Mouse (Mus musculus) G1E (cell line): Measurements from ENCODE around the gene Cep85l. TPM values are rescaled to one million over a fixed set of nuclear protein-coding genes. Genes with fewer than 3 reads are reported as not detected.

Experiments used
- ATAC-seq: 2 replicates; pipeline ENCODE4 v1.8.0; 2016; ENCODE audit warnings: mild to moderate bottlenecking; ENCODE audit not compliant: insufficient number of reproducible peaks, poor library complexity, low FRiP score, severe bottlenecking; ENCODE audit errors: extremely low read depth
- DNase-seq: peaks from one replicate; pipeline ENCODE4 v3.0.0; 2012; ENCODE audit warnings: low spot score
- H3K27me3 ChIP-seq: 2 replicates; pipeline ENCODE4 v1.6.1; 2012; ENCODE audit warnings: mild to moderate bottlenecking, low read length, inconsistent platforms; ENCODE audit not compliant: insufficient read depth
- H3K36me3 ChIP-seq: replicated peaks from 2 replicates; pipeline ENCODE3; 2012; ENCODE audit warnings: mild to moderate bottlenecking, inconsistent platforms
- H3K4me1 ChIP-seq: 2 replicates; pipeline ENCODE4 v1.6.1; 2012; ENCODE audit warnings: low read depth, low read length, inconsistent platforms, mixed read lengths; ENCODE audit not compliant: insufficient read depth
- H3K4me3 ChIP-seq: 2 replicates; pipeline ENCODE4 v1.5.1; 2012; ENCODE audit warnings: low read depth, mild to moderate bottlenecking, inconsistent platforms, low read length, moderate library complexity, mixed read lengths
- H3K9me3 ChIP-seq: replicated peaks from 2 replicates; pipeline ENCODE4 v1.6.1; 2012; ENCODE audit warnings: inconsistent platforms
- CTCF ChIP-seq: IDR thresholded peaks from 2 replicates; pipeline ENCODE4 v1.5.1; 2012; ENCODE audit warnings: low read depth, low read length, inconsistent platforms, mixed read lengths
- GATA1 ChIP-seq: IDR thresholded peaks from 2 replicates; pipeline ENCODE4 v1.6.1; 2012; ENCODE audit warnings: borderline replicate concordance, low read length, inconsistent platforms, mixed read lengths
- GATA2 ChIP-seq: IDR thresholded peaks from 2 replicates; pipeline ENCODE4 v1.6.1; 2012; ENCODE audit warnings: low read depth, low read length, inconsistent platforms, borderline replicate concordance
- POLR2AphosphoS5 ChIP-seq: IDR thresholded peaks from 2 replicates; pipeline ENCODE4 v1.6.1; 2012; ENCODE audit warnings: low read depth, low read length, inconsistent platforms; ENCODE audit not compliant: insufficient replicate concordance
- TAL1 ChIP-seq: conservative IDR thresholded peaks from 2 replicates; pipeline ENCODE4 v1.6.1; 2012; ENCODE audit warnings: low read depth, low read length, inconsistent platforms, mixed read lengths
- polyA plus RNA-seq: library from polyadenylated mRNA; stranded (reverse); fragments of >175 nt; gene quantifications from 2 replicates; pipeline ENCODE4 v1.2.3, GENCODE M21; 2012
- total RNA-seq, 2 experiments: library from RNA; stranded (forward) in 1 of 2; stranded (reverse) in 1 of 2; fragments of 200-1000 nt in 1 of 2; fragments of >200 nt in 1 of 2; fragmentation: Nextera tagmentation in 1 of 2; gene quantifications; 2 replicates each; pipeline ENCODE4 v1.2.3; 2014 to 2017

Cep85l gene
- total and polyA plus RNA-seq, 3 experiments, result 0.44 TPM; not detected in 2

GRCm38 (mm10) chr10:53306674-53307073 lies 73.1 kb downstream of the Cep85l start:
- Histone ChIP-seq H3K4me1 (no peaks in the 10 kb centered on the region), H3K36me3 (no peaks in the 10 kb centered on the region), H3K27me3 (no peaks in the 10 kb centered on the region), H3K9me3 (no peaks in the 10 kb centered on the region), H3K4me3 (no peak overlapping the region)
- TF ChIP-seq CTCF (no peak), POLR2AphosphoS5 (no peak), GATA2 (no peak), TAL1 (no peak), GATA1 (no peak)
- DNase-seq (no peak), ATAC-seq (no peak)

DNA sequence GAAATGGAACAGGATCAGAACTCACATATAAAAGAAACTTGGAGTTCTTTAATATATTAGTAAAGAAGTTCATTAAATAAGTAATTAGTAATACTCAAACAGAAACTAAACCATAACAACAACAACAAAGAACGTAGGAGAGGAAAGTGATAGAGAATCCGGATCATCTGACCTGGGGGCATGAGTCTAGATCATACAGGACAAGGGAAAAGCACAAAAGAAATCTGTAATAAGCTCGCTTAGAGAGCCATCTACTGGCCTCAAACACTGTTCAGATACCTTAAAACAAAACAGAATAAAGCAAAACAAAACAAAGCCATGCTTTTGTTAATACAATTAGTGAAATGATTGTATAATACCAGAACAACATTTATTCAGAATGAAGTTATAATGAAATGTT lies 73.9 kb downstream of the Cep85l start:
- Histone ChIP-seq H3K9me3 (no peaks in the 10 kb centered on the region), H3K36me3 (no peaks in the 10 kb centered on the region), H3K4me1 (no peaks in the 10 kb centered on the region), H3K4me3 (no peak overlapping the region), H3K27me3 (no peaks in the 10 kb centered on the region)
- TF ChIP-seq CTCF (no peak), GATA2 (no peak), TAL1 (no peak)
- ATAC-seq (no peak), DNase-seq (no peak)

- ATAC-seq, result no peak
- Histone ChIP-seq H3K27me3 (no peaks in the 10 kb centered on the region), H3K36me3 (no peaks in the 10 kb centered on the region), H3K9me3 (no peaks in the 10 kb centered on the region), H3K4me1 (no peaks in the 10 kb centered on the region), H3K4me3 (no peak overlapping the region)
- no peak for DNase-seq
- TF ChIP-seq GATA2 (no peak), TAL1 (no peak), POLR2AphosphoS5 (no peak), GATA1 (no peak), CTCF (no peak)
Measured at GRCm38 (mm10) chr10:53285147-53285546, 94.6 kb downstream of the Cep85l start.

DNA sequence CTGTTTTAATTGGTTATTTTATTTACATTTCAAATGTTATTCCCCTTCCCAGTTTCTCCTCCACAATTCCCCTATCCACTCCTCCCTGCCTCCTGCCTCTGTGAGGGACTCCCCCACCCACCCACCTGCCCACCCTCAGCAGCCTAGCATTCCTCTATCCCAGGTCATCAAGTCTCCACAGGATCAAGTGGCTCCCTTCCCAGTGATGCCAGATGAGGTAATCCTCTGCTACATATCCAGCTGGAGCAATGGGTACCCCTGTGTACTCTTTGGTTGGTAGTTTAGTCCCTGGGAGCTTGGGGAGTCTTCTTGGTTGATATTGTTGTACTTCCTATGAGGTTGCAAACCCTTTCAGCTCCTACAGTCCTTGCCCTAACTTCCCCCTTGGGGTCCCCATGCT lies 107.5 kb downstream of the Cep85l start:
- DNase-seq (no peak), ATAC-seq (no peak)
- Histone ChIP-seq H3K4me3 (no peak overlapping the region), H3K36me3 (no peaks in the 10 kb centered on the region), H3K27me3 (no peaks in the 10 kb centered on the region), H3K9me3 (no peaks in the 10 kb centered on the region), H3K4me1 (no peaks in the 10 kb centered on the region)
- no peak for TF ChIP-seq TAL1
- no peak for TF ChIP-seq GATA2
- no peak for TF ChIP-seq POLR2AphosphoS5
- no peak for TF ChIP-seq GATA1
- TF ChIP-seq CTCF, result no peak

GRCm38 (mm10) chr10:53262021-53262420 lies 117.7 kb downstream of the Cep85l start:
- DNase-seq (no peak), ATAC-seq (no peak)
- Histone ChIP-seq H3K27me3 (no peaks in the 10 kb centered on the region), H3K36me3 (no peaks in the 10 kb centered on the region), H3K4me1 (no peaks in the 10 kb centered on the region), H3K4me3 (no peak overlapping the region), H3K9me3 (no peaks in the 10 kb centered on the region)
- no peak for TF ChIP-seq POLR2AphosphoS5
- no peak for TF ChIP-seq TAL1
- no peak for TF ChIP-seq CTCF
- TF ChIP-seq GATA2, result no peak
- TF ChIP-seq GATA1, result no peak

GRCm38 (mm10) chr10:53235381-53235780 lies 144.4 kb downstream of the Cep85l start:
- Histone ChIP-seq H3K9me3 (no peaks in the 10 kb centered on the region), H3K4me1 (no peaks in the 10 kb centered on the region), H3K4me3 (no peak overlapping the region), H3K27me3 (no peaks in the 10 kb centered on the region), H3K36me3 (no peaks in the 10 kb centered on the region)
- DNase-seq (no peak), ATAC-seq (no peak)
- TF ChIP-seq GATA2 (no peak), CTCF (no peak), TAL1 (no peak), POLR2AphosphoS5 (no peak), GATA1 (no peak)

DNA sequence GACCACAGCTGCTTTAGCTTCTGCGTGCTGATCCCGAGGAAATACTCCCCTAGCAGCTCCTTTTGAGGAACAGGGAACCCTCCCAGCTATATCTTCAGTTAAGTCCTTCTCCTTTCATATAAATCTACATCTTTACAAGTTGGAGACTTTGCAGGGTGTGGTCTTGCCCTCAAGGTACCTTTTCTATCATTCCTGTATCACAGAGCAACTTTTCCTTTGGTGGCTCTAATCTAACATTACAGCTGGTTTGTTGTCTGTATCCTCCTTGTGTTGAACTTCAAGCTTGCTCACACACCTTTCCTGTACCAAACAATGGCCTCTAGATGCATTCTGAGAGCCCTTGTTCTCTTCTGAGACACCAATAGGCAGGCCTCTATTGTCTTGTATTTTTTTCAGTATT lies 145.1 kb downstream of the Cep85l start:
- ATAC-seq (no peak), DNase-seq (no peak)
- Histone ChIP-seq H3K9me3 (no peaks in the 10 kb centered on the region), H3K4me3 (no peak overlapping the region), H3K36me3 (no peaks in the 10 kb centered on the region), H3K4me1 (no peaks in the 10 kb centered on the region), H3K27me3 (no peaks in the 10 kb centered on the region)
- TF ChIP-seq GATA2, result no peak
- TF ChIP-seq GATA1, result no peak
- TF ChIP-seq TAL1, result no peak
- TF ChIP-seq POLR2AphosphoS5, result no peak
- TF ChIP-seq CTCF, result no peak
